Mouse (Mus musculus): ENCODE results near the gene Dnajc1. TPM values are rescaled to one million over a fixed set of nuclear protein-coding genes. Genes with fewer than 3 reads are reported as not detected.

Dnajc1 gene
- 21.1 to 24.6 TPM (median 23.2 TPM) in 4 replicates for total RNA-seq (2023; ENCODE audit: inconsistent age)

DNA sequence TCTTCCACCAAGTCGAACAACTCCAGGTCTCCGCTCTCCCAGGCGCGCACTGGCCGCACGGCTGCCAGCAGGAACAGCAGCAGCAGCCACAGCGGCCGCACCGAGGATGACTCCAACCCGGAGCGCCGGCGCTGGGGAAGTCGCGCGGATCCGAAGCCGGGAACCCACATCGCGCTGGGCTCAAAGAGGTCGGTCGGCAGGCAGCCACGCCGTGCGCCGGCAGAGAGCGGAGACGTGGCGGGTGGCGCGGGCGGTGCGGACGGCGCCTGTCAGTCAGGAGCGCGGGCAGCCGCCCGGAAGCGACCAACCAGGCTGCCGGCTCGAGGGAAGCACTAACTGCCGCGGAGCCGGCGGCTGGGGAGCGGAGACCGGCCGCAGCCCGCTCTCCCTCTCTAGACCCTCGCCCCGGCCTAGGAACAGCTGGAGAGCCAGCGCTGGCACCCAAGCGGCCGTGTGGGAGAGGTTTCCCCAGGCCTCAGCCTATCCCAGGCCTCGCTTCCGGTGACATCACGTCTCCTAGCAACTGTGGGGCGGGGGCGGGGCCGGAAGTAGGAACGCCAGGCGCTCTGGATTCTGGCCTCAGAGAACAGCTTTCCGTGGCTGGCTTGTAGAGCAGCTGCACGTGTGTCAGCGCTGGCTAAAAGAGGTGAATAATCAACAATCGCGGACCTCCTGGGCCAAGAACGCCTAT lies at the start of gene Dnajc1:
Dnajc1 (minus strand) TSS at position 500 of the 691 bp plus-strand sequence.

Data from B cell, adult (primary cell).